Mouse (Mus musculus): ENCODE results near the gene Tapt1.
"Not testable (repeated sequence)": the region's sequence is repeated elsewhere in the genome, so short reads cannot be mapped to it uniquely, and the experiment has no call there.

- peak; percentile 56 for TF ChIP-seq CTCF (IDR thresholded peaks at IDR 0.05; ENCODE audit: low read depth)
- TF ChIP-seq EP300 (IDR thresholded peaks at IDR 0.05; ENCODE audit: low read depth) = not testable (repeated sequence)
Observed at GRCm38 (mm10) chr5:44268524-44268923, 42.1 kb upstream of the Tapt1 start.
